Mouse (Mus musculus) layer of hippocampus, adult 6 months (tissue): ENCODE results near the gene Olfr1153. TPM values are rescaled to one million over a fixed set of nuclear protein-coding genes. Genes with fewer than 3 reads are reported as not detected.

ENCODE experiments used
- long read RNA-seq, 2 experiments: library from polyadenylated mRNA; unstranded; transcript quantifications; one replicate each; pipeline ENCODE4 v2.0.0; 2019 to 2020
- polyA plus RNA-seq: library from polyadenylated mRNA; unstranded; fragments of <200 nt; fragmentation: Nextera tagmentation; gene quantifications from 2 replicates; pipeline ENCODE4 v1.2.3, GENCODE M21; 2021

The Olfr1153 gene
- not detected in 2 replicates for polyA plus RNA-seq
- long read RNA-seq, experiment 1: 0 reads
- long read RNA-seq, experiment 2: 0 reads

DNA sequence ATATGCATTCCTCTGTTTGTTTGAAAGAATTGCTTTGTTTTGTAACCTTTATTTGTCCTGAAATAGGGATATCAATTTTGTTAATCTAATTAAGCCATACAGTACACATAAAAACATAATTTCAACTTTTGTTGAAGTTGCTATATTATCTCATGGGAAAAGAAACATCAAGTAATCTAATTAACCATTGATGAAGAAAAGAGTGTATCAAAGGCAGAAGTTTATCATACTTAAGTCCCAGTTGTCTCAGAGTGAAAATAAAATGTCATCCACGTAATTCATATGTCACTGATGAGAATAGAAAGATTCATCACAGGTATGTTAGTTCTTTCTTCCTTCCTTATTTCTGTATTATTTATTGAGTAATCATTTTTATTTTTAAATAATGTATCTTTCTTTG is at the start of gene Olfr1153:
Gene Olfr1153, plus strand, starts transcription at position 301 of the 400 bp plus-strand sequence.

GRCm38 (mm10) chr2:87855562-87855961 is 39.2 kb upstream of the Olfr1153 start, which contains the start of gene Olfr1151:
Olfr1151 (plus strand) TSS chr2:87855862.

GRCm38 (mm10) chr2:87866192-87866591 is 28.6 kb upstream of the Olfr1153 start, which contains the start of gene Olfr1152:
Olfr1152 (plus strand) TSS chr2:87866492.

DNA sequence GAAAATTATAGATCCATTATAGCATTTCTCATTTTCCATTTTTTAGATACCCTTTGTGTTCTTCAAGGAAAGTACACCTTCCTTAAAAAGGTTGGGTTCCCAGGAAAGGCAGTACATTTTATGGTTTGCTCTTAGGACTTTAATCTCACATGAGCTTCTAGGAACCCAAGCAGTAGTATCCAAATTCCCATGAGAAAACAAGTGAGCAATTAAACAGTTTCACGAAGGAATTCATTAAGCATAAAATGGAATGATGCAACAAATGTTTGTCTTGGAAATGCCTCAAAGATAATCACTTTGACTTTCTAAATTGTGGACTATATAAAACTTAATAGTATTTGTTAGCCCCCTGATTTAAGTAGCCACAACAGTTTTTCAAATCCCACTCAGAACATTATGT is 10.3 kb downstream of the Olfr1153 start, which contains the start of gene Olfr1154:
Gene Olfr1154, minus strand, starts transcription at position 101 of the 400 bp plus-strand sequence.

DNA sequence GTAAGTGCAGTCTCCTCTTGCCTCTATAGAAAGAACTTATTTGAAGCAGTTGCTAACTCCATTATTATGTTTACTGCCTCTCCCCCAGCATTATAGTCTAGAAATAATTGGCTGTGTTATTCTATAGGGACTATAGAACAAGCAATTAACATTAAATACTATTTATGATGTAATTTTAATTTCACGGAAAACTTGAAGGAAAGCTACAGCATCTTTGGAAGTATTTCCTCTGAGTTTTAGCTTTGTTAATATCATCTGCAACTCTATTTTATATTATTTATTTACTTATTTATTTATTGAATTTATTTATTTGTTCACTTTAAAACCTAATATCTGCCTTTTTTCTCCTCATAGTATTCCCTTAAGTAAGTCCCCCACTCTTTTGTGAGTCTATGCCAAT is 50.3 kb downstream of the Olfr1153 start, which contains the start of gene Olfr1155:
Gene Olfr1155, minus strand, starts transcription at position 101 of the 400 bp plus-strand sequence.

Other genes starting within 250 kb of the Olfr1153 start
- gene Olfr1133, start 247.6 kb upstream of the Olfr1153 start, polyA plus RNA-seq: not detected in 2 replicates
- not detected in 2 replicates for gene Olfr1134, start 236.5 kb upstream of the Olfr1153 start, polyA plus RNA-seq
- gene Olfr1135, start 221.3 kb upstream of the Olfr1153 start, polyA plus RNA-seq: not detected in 2 replicates
- not detected in 2 replicates for gene Olfr1136, start 201.0 kb upstream of the Olfr1153 start, polyA plus RNA-seq
- gene Olfr1137, start 181.8 kb upstream of the Olfr1153 start, polyA plus RNA-seq: not detected in 2 replicates
- gene Olfr1138, start 155.0 kb upstream of the Olfr1153 start, polyA plus RNA-seq: not detected in 2 replicates
- not detected in 2 replicates for gene Olfr1140, start 151.2 kb upstream of the Olfr1153 start, polyA plus RNA-seq
- gene Olfr1141, start 141.0 kb upstream of the Olfr1153 start, polyA plus RNA-seq: not detected in 2 replicates
- gene Olfr152, start 115.5 kb upstream of the Olfr1153 start, polyA plus RNA-seq: not detected in 2 replicates
- not detected in 2 replicates for gene Olfr1143, start 94.4 kb upstream of the Olfr1153 start, polyA plus RNA-seq
- gene Olfr1145, start 85.1 kb upstream of the Olfr1153 start, polyA plus RNA-seq: not detected in 2 replicates
- not detected in 2 replicates for gene Olfr1148, start 64.4 kb upstream of the Olfr1153 start, polyA plus RNA-seq
- gene Olfr1150-ps1, start 51.0 kb upstream of the Olfr1153 start, polyA plus RNA-seq: not detected in 2 replicates
- not detected in 2 replicates for gene Olfr1151, start 39.1 kb upstream of the Olfr1153 start, polyA plus RNA-seq
- gene Olfr1152, start 28.5 kb upstream of the Olfr1153 start, polyA plus RNA-seq: not detected in 2 replicates
- gene Olfr1154, start 10.2 kb downstream of the Olfr1153 start, polyA plus RNA-seq: not detected in 2 replicates
- not detected in 2 replicates for gene Olfr1155, start 50.2 kb downstream of the Olfr1153 start, polyA plus RNA-seq
- gene Olfr1156, start 58.1 kb downstream of the Olfr1153 start, polyA plus RNA-seq: not detected in 2 replicates
- gene Olfr1157, start 73.3 kb downstream of the Olfr1153 start, polyA plus RNA-seq: not detected in 2 replicates
- gene Olfr74, start 79.7 kb downstream of the Olfr1153 start, polyA plus RNA-seq: not detected in 2 replicates
- gene Olfr1158, start 95.2 kb downstream of the Olfr1153 start, polyA plus RNA-seq: not detected in 2 replicates
- gene Olfr1160, start 113.3 kb downstream of the Olfr1153 start, polyA plus RNA-seq: not detected in 2 replicates
- gene Olfr1161, start 127.8 kb downstream of the Olfr1153 start, polyA plus RNA-seq: not detected in 2 replicates
- not detected in 2 replicates for gene Olfr73, start 142.7 kb downstream of the Olfr1153 start, polyA plus RNA-seq
- not detected in 2 replicates for gene Olfr1162, start 156.2 kb downstream of the Olfr1153 start, polyA plus RNA-seq
- not detected in 2 replicates for gene Olfr1163, start 176.9 kb downstream of the Olfr1153 start, polyA plus RNA-seq
- gene Olfr1164, start 199.0 kb downstream of the Olfr1153 start, polyA plus RNA-seq: not detected in 2 replicates
- not detected in 2 replicates for gene Olfr1166, start 233.3 kb downstream of the Olfr1153 start, polyA plus RNA-seq